Mouse (Mus musculus): ENCODE data around the gene Dbndd2. TPM values are rescaled to one million over a fixed set of nuclear protein-coding genes. Genes with fewer than 3 reads are reported as not detected.

Dbndd2 gene
- total and polyA plus RNA-seq, 3 experiments = 6.9 to 11.9 TPM; not detected in 1

DNA sequence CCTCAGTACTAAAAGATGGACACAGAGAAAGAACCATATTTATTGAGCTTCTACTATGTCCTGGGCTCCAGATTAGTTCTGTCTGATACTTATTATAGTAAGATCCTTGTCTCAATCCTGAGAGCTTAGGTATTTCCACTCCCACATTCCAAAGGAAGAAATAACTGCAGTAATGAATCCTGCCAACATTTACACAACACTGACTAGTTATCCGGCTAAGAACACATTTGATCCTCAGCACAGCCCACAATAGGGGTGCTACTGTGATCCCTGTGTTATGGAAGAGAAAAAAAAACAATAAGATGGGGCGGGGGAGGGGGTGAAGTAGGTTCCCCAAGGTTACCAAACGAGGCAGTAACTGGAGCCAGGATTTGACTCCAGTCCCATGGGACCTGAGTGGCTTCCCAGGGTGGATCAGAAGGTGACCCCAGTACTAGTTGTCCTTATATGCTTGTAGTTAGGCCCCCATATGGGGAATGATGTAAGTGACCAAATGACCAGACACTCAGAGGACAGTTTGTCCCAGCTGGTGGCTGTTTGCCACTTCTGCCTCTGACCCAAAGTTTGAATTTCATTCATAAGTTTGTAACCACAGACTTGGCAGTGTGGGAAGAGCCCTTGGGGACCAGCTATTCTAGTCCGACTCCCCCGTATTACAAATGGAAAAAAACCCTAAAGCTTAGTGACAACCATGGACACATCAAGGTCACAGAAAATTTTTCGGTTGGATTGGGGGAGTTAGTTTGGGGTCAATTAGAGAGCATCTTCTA is 30.3 kb upstream of the Dbndd2 start:
- Histone ChIP-seq H3K27ac (ENCODE audit: control insufficient read depth, low read depth, low read length) (no peak overlapping the region), H3K9ac (ENCODE audit: control insufficient read depth, low read depth, low read length, poor library complexity, severe bottlenecking) (no peak overlapping the region), H3K9me3 (replicated peaks; ENCODE audit: insufficient read depth, low read length) (no peaks in the 10 kb centered on the region), H3K36me3 (ENCODE audit: control insufficient read depth in 1 of 2, insufficient read depth in 2 of 2, low read length in 2 of 2) (no peaks in the 10 kb centered on the region), H3K27me3 (ENCODE audit: control insufficient read depth in 1 of 2, insufficient read depth in 2 of 2, low read length in 2 of 2) (peaks cover 8 to 13% of the 10 kb centered on the region in 2 experiments), H3K79me2 (ENCODE audit: control insufficient read depth, insufficient read depth, low read length, poor library complexity) (no peaks in the 10 kb centered on the region), H3K4me3 (ENCODE audit: control insufficient read depth in 1 of 2, insufficient read depth in 1 of 2, low read depth in 2 of 2, low read length in 2 of 2) (no peak overlapping the region), H3K4me1 (ENCODE audit: control insufficient read depth in 1 of 2, insufficient read depth in 2 of 2, low read length in 2 of 2) (no peaks in the 10 kb centered on the region)
- no peak for DNase-seq (ENCODE audit: low read depth, low spot score)
- TF ChIP-seq MXI1 (IDR thresholded peaks at IDR 0.05; ENCODE audit: low read depth, low read length) = no peak
- no peak for TF ChIP-seq MAFK (IDR thresholded peaks at IDR 0.05; ENCODE audit: borderline replicate concordance, low read depth, low read length)

DNA sequence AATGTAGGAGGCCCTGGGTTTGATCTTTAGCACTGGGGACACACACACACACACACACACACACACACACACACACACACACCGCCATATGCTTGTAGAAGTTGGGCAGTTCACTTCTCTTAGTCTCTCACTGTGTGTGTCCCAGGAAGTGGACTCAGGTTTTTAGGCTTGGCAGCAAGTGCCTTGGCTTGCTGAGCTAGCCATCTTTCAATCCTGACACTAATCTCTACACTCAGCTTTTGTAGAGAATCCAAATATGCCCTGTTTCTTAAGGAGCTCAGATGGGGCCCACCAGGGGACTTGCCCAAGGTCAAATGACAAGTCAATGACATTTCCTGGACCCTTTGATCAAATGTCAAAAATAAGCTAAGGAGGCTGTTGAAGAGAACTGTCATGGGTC is 29.5 kb upstream of the Dbndd2 start:
- DNase-seq (ENCODE audit: low read depth, low spot score) = no peak
- Histone ChIP-seq H3K27ac (ENCODE audit: control insufficient read depth, low read depth, low read length) (no peak overlapping the region), H3K4me3 (ENCODE audit: control insufficient read depth in 1 of 2, insufficient read depth in 1 of 2, low read depth in 2 of 2, low read length in 2 of 2) (no peak overlapping the region), H3K79me2 (ENCODE audit: control insufficient read depth, insufficient read depth, low read length, poor library complexity) (peaks cover 6% of the 10 kb centered on the region), H3K4me1 (ENCODE audit: control insufficient read depth in 1 of 2, insufficient read depth in 2 of 2, low read length in 2 of 2) (no peaks in the 10 kb centered on the region), H3K27me3 (ENCODE audit: control insufficient read depth in 1 of 2, insufficient read depth in 2 of 2, low read length in 2 of 2) (peaks cover 7 to 13% of the 10 kb centered on the region in 2 experiments; a peak in 3 of 4 replicates), H3K9ac (ENCODE audit: control insufficient read depth, low read depth, low read length, poor library complexity, severe bottlenecking) (no peak overlapping the region), H3K36me3 (ENCODE audit: control insufficient read depth in 1 of 2, insufficient read depth in 2 of 2, low read length in 2 of 2) (no peaks in the 10 kb centered on the region), H3K9me3 (replicated peaks; ENCODE audit: insufficient read depth, low read length) (no peaks in the 10 kb centered on the region)
- TF ChIP-seq E2F4 (IDR thresholded peaks at IDR 0.05; ENCODE audit: borderline replicate concordance, low read depth, low read length) (no peak), CHD1 (IDR thresholded peaks at IDR 0.05; ENCODE audit: low read depth, low read length) (no peak), NRF1 (IDR thresholded peaks at IDR 0.05; ENCODE audit: insufficient read depth, low read depth, low read length, poor library complexity, severe bottlenecking) (no peak), MYC (IDR thresholded peaks at IDR 0.05; ENCODE audit: low read depth, low read length) (no peak)

- DNase-seq (ENCODE audit: low read depth, low spot score) = no peak
- peaks cover 0 to under 1% of the 10 kb centered on the region in 2 experiments; a peak in 1 of 4 replicates for H3K36me3 ChIP-seq (ENCODE audit: control insufficient read depth in 1 of 2, insufficient read depth in 2 of 2, low read length in 2 of 2)
- peaks cover 10% of the 10 kb centered on the region for H3K79me2 ChIP-seq (ENCODE audit: control insufficient read depth, insufficient read depth, low read length, poor library complexity)
- no peak for TF ChIP-seq BHLHE40 (IDR thresholded peaks at IDR 0.05; ENCODE audit: borderline replicate concordance, low read depth, low read length)
- TF ChIP-seq ETS1 (IDR thresholded peaks at IDR 0.05; ENCODE audit: low read depth, low read length) = no peak
- no peak for TF ChIP-seq MAZ (IDR thresholded peaks at IDR 0.05; ENCODE audit: low read depth, low read length)
- TF ChIP-seq MYC (IDR thresholded peaks at IDR 0.05; ENCODE audit: low read depth, low read length) = no peak
- no peak for TF ChIP-seq SIN3A (IDR thresholded peaks at IDR 0.05; ENCODE audit: low read length)
- TF ChIP-seq ZNF384 (IDR thresholded peaks at IDR 0.05; ENCODE audit: low read depth, low read length) = no peak
- TF ChIP-seq KAT2A (conservative IDR thresholded peaks at IDR 0.05; ENCODE audit: low read depth, low read length) = no peak
- H3K27me3 ChIP-seq (ENCODE audit: control insufficient read depth in 1 of 2, insufficient read depth in 2 of 2, low read length in 2 of 2) = peaks cover 7 to 13% of the 10 kb centered on the region in 2 experiments; a peak in 3 of 4 replicates
- no peak within 1 kb of the TSS for H3K27ac ChIP-seq (ENCODE audit: control insufficient read depth, low read depth, low read length)
- no peak within 1 kb of the TSS for H3K9ac ChIP-seq (ENCODE audit: control insufficient read depth, low read depth, low read length, poor library complexity, severe bottlenecking)
- H3K4me1 ChIP-seq (ENCODE audit: control insufficient read depth in 1 of 2, insufficient read depth in 2 of 2, low read length in 2 of 2) = peaks cover 2 to 3% of the 10 kb centered on the region in 2 experiments; a peak in 1 of 4 replicates
- no peak within 1 kb of the TSS for H3K4me3 ChIP-seq (ENCODE audit: control insufficient read depth in 1 of 2, insufficient read depth in 1 of 2, low read depth in 2 of 2, low read length in 2 of 2)
- no peaks in the 10 kb centered on the region for H3K9me3 ChIP-seq (replicated peaks; ENCODE audit: insufficient read depth, low read length)
Observed at GRCm38 (mm10) chr2:164456864-164457300, 29.0 kb upstream of the Dbndd2 start, which contains the start of gene Sys1. Gene Sys1, plus strand, starts transcription at chr2:164456964.
